Mouse (Mus musculus) liver, embryonic 13.5 days (tissue): ENCODE measurements around the gene Ikzf4. TPM values are rescaled to one million over a fixed set of nuclear protein-coding genes. Genes with fewer than 3 reads are reported as not detected.
A peak's percentile ranks its signal among the peaks of the same experiment; 100 is the strongest.
"Not testable (repeated sequence)": the region's sequence is repeated elsewhere in the genome, so short reads cannot be mapped to it uniquely, and the experiment has no call there.

Experiments
- ATAC-seq: fragments of 200-750 bp; cut with Nextera tagmentation; 2 replicates; pipeline ENCODE4 v1.8.0; 2017; ENCODE audit warnings: low read depth, mild to moderate bottlenecking, moderate number of reproducible peaks, moderate library complexity
- DNase-seq: peaks from one replicate; pipeline ENCODE4 v3.0.0; 2022
- H3K27ac ChIP-seq: fragments of 300-500 bp; sonication (generic); 2 replicates; pipeline ENCODE4 v1.5.1; 2015; ENCODE audit warnings: moderate library complexity, mild to moderate bottlenecking, inconsistent platforms
- H3K27me3 ChIP-seq: fragments of 300-500 bp; sonication (generic); 2 replicates; pipeline ENCODE4 v1.6.1; 2015; ENCODE audit warnings: mild to moderate bottlenecking, inconsistent platforms
- H3K36me3 ChIP-seq: fragments of 300-500 bp; sonication (generic); 2 replicates; pipeline ENCODE4 v1.6.1; 2015; ENCODE audit warnings: mild to moderate bottlenecking, inconsistent platforms
- H3K4me1 ChIP-seq: fragments of 300-500 bp; sonication (generic); replicated peaks from 2 replicates; pipeline ENCODE4 v1.6.1; 2015; ENCODE audit warnings: inconsistent platforms
- H3K4me2 ChIP-seq: fragments of 300-500 bp; sonication (generic); 2 replicates; pipeline ENCODE4 v1.6.1; 2015; ENCODE audit warnings: inconsistent platforms, mild to moderate bottlenecking, moderate library complexity
- H3K4me3 ChIP-seq: fragments of 300-500 bp; sonication (generic); replicated peaks from 2 replicates; pipeline ENCODE4 v1.5.1; 2015; ENCODE audit warnings: mild to moderate bottlenecking, inconsistent platforms
- H3K9ac ChIP-seq: fragments of 300-500 bp; sonication (generic); 2 replicates; pipeline ENCODE4 v1.6.1; 2015; ENCODE audit warnings: mild to moderate bottlenecking, inconsistent platforms
- H3K9me3 ChIP-seq: fragments of 300-500 bp; sonication (generic); replicated peaks from 2 replicates; pipeline ENCODE4 v1.6.1; 2016; ENCODE audit warnings: inconsistent platforms
- WGBS: fragments of 180-500 bp; shearing (Covaris S2); methylation state at CpG from one replicate; pipeline ENCODE4 v1.1.7; 2015; ENCODE audit not compliant: insufficient replicate concordance; 5-methylcytosine and 5-hydroxymethylcytosine counted together
- polyA plus RNA-seq: library from polyadenylated mRNA; unstranded; fragments of >200 nt; fragmentation: Nextera tagmentation; extraction: Ambion mirVana; gene quantifications from 2 replicates; pipeline ENCODE4 v1.2.1, GENCODE M21; 2015

The Ikzf4 gene
- polyA plus RNA-seq, 1 experiment from 2014 or later = 0.12 TPM

- not testable (repeated sequence) for ATAC-seq, H3K27ac ChIP-seq, H3K27me3 ChIP-seq, H3K4me2 ChIP-seq, H3K4me3 ChIP-seq, DNase-seq, H3K9me3 ChIP-seq, H3K9ac ChIP-seq
- Histone ChIP-seq H3K36me3 (peaks cover 29% of the 10 kb centered on the region), H3K4me1 (peaks cover 31% of the 10 kb centered on the region)
- 74% methylated on average over 4 of the region's 4 CpGs for WGBS
These were observed 22.6 kb downstream of the Ikzf4 start for GRCm38 (mm10) chr10:128623106-128623613.

DNA sequence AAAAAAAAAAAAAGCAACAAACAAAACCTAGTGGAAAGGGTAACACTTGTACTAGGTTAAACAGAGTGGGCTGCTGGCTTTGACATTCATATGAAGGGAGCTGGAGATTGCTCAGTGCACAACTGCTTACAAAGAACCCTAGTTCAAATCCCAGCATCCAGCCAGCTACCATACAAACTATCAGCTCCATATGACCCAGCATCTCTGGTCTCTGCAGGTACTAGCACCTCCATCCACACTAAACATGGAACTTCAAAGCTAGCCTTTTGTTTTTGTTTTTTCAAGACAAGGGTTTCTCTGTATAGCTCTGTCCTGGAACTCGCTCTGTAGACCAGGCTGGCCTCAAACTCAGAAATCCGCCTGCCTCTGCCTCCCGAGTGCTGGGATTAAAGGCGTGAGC is 23.1 kb downstream of the Ikzf4 start:
- Histone ChIP-seq H3K9ac (no peak overlapping the region), H3K4me2 (no peak overlapping the region), H3K27me3 (no peaks in the 10 kb centered on the region), H3K4me1 (peaks cover 26% of the 10 kb centered on the region), H3K27ac (no peak overlapping the region), H3K36me3 (peaks cover 29% of the 10 kb centered on the region), H3K9me3 (no peaks in the 10 kb centered on the region), H3K4me3 (no peak overlapping the region)
- WGBS = 61% methylated on average over 4 of the region's 4 CpGs
- ATAC-seq (no peak), DNase-seq (no peak)

GRCm38 (mm10) chr10:128621986-128622520 is 23.7 kb downstream of the Ikzf4 start:
- no peak overlapping the region for H3K4me3 ChIP-seq
- peaks cover 29% of the 10 kb centered on the region for H3K36me3 ChIP-seq
- H3K9me3 ChIP-seq = no peaks in the 10 kb centered on the region
- no peak for ATAC-seq
- no peak overlapping the region for H3K27ac ChIP-seq
- no peak overlapping the region for H3K4me2 ChIP-seq
- no peak overlapping the region for H3K9ac ChIP-seq
- 60% methylated on average over 3 of the region's 3 CpGs for WGBS
- H3K27me3 ChIP-seq = no peaks in the 10 kb centered on the region
- DNase-seq = no peak
- peaks cover 21% of the 10 kb centered on the region for H3K4me1 ChIP-seq

DNA sequence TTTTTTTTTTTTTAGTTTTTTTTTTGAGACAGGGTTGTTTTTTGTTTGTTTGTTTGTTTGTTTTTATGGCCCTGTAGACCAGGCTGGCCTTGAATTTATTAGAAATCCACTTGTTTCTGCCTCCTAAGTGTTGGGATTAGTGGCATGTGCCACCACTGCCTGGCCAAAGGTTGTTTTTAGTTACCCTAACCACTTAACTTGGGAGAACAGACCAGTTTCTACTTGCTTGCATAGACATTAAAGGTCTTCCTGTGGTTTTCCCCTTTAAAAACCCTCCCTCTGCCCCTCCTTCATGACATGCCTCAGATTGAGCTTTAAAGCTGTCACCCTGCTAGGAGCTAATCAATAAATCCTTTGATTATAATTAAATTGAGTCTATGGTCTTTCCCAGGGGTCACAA is 25.6 kb downstream of the Ikzf4 start:
- Histone ChIP-seq H3K4me1 (peaks cover 16% of the 10 kb centered on the region), H3K4me2 (no peak overlapping the region), H3K9ac (no peak overlapping the region), H3K27ac (no peak overlapping the region), H3K36me3 (peaks cover 26% of the 10 kb centered on the region), H3K27me3 (no peaks in the 10 kb centered on the region), H3K9me3 (no peaks in the 10 kb centered on the region), H3K4me3 (no peak overlapping the region)
- ATAC-seq (no peak), DNase-seq (no peak)

- not testable (repeated sequence) for H3K9me3 ChIP-seq, H3K27me3 ChIP-seq, H3K4me1 ChIP-seq, H3K27ac ChIP-seq, DNase-seq, H3K4me2 ChIP-seq, H3K9ac ChIP-seq, H3K4me3 ChIP-seq, ATAC-seq
- peaks cover 15% of the 10 kb centered on the region for H3K36me3 ChIP-seq
- WGBS = 71% methylated on average over 5 of the region's 5 CpGs
These were observed 26.6 kb downstream of the Ikzf4 start for GRCm38 (mm10) chr10:128619148-128619547.

- no peaks in the 10 kb centered on the region for H3K9me3 ChIP-seq
These were observed 27.2 kb downstream of the Ikzf4 start for GRCm38 (mm10) chr10:128618570-128618969.

GRCm38 (mm10) chr10:128615798-128616448 is 29.9 kb downstream of the Ikzf4 start:
- ATAC-seq, H3K27ac ChIP-seq, H3K4me2 ChIP-seq, H3K9ac ChIP-seq, H3K9me3 ChIP-seq, H3K4me1 ChIP-seq, H3K27me3 ChIP-seq, DNase-seq, H3K36me3 ChIP-seq, H3K4me3 ChIP-seq: not testable (repeated sequence)
- WGBS = 63% methylated on average over 7 of the region's 7 CpGs

More at GRCm38 (mm10) chr10:128618570-128618969, 27.2 kb downstream of the Ikzf4 start:
- peaks cover 3% of the 10 kb centered on the region for H3K4me1 ChIP-seq
- no peak overlapping the region for H3K9ac ChIP-seq
- H3K27me3 ChIP-seq = no peaks in the 10 kb centered on the region
- DNase-seq (no peak), ATAC-seq (no peak)
- no peak overlapping the region for H3K4me2 ChIP-seq
- peaks cover 9% of the 10 kb centered on the region for H3K36me3 ChIP-seq
- no peak overlapping the region for H3K4me3 ChIP-seq
- WGBS = 80% methylated on average over 1 of the region's 1 CpGs
- H3K27ac ChIP-seq = no peak overlapping the region

- no peak for DNase-seq
- H3K4me3 ChIP-seq = no peak overlapping the region
- H3K36me3 ChIP-seq = no peaks in the 10 kb centered on the region
- H3K9me3 ChIP-seq = no peaks in the 10 kb centered on the region
- H3K4me1 ChIP-seq = peaks cover 8% of the 10 kb centered on the region
- H3K27me3 ChIP-seq = no peaks in the 10 kb centered on the region
- no peak overlapping the region for H3K27ac ChIP-seq
- no peak overlapping the region for H3K9ac ChIP-seq
- 54% methylated on average over 3 of the region's 3 CpGs for WGBS
- no peak overlapping the region for H3K4me2 ChIP-seq
- no peak for ATAC-seq
These were observed 30.9 kb downstream of the Ikzf4 start for GRCm38 (mm10) chr10:128614934-128615333.

GRCm38 (mm10) chr10:128613820-128614219 is 32.0 kb downstream of the Ikzf4 start:
- ATAC-seq, DNase-seq, H3K9me3 ChIP-seq, H3K4me3 ChIP-seq, H3K4me2 ChIP-seq, H3K27me3 ChIP-seq, H3K9ac ChIP-seq, H3K27ac ChIP-seq, H3K4me1 ChIP-seq, H3K36me3 ChIP-seq: not testable (repeated sequence)
- 37% methylated on average over 4 of the region's 4 CpGs for WGBS

GRCm38 (mm10) chr10:128613154-128613440 is 32.7 kb downstream of the Ikzf4 start:
- Histone ChIP-seq H3K9me3 (no peaks in the 10 kb centered on the region), H3K4me2 (peak overlapping the region; percentile 40)

DNA sequence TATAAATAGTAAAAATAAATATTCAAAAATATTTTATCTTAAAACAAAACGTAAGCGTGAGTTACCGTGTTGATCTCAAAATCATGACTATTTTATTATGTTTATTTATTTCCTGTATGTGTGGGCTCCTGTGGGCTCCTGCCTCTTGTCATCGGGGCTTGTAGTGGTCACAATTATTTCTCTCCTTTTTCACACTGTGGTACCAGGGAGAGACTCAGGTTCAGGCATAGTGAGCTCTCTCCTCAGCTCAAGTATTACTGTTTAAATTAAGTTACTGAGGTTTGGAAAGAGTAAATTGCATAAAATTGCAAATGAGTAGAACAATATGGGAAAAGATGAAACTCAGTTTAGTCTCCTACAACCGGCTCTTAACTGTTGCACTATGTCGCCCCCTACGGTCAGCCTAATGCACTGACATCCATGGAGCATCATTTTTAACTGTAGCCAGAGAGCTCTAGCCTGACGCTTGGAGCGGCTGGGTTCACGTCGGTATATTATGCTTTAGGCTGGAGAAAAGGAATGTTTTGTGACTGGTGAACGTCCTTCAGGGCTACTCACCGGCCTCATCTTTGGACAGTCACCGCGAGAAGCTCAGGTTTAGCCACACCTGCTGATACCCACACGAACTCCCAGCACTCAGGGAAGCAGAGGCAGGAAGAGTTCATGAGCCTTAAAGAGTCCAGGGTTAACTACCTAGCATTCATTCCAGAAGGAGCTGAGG is 33.2 kb downstream of the Ikzf4 start:
- no peaks in the 10 kb centered on the region for H3K9me3 ChIP-seq
- no peaks in the 10 kb centered on the region for H3K27me3 ChIP-seq
- peak overlapping the region; percentile 40 for H3K4me2 ChIP-seq
- H3K9ac ChIP-seq = no peak overlapping the region
- ATAC-seq = peak; percentile 66
- H3K27ac ChIP-seq = no peak overlapping the region
- 0 out of 2 replicates have a peak overlapping the region, but pooled peaks have one; percentile 10 for H3K4me3 ChIP-seq
- no peaks in the 10 kb centered on the region for H3K36me3 ChIP-seq
- peak; percentile 62 for DNase-seq
- peaks cover 8% of the 10 kb centered on the region for H3K4me1 ChIP-seq
- WGBS = 10% methylated on average over 16 of the region's 16 CpGs

More at GRCm38 (mm10) chr10:128613154-128613440, 32.7 kb downstream of the Ikzf4 start:
- no peak overlapping the region for H3K9ac ChIP-seq
- H3K27me3 ChIP-seq = no peaks in the 10 kb centered on the region
- no peak overlapping the region for H3K27ac ChIP-seq
- H3K4me1 ChIP-seq = peaks cover 8% of the 10 kb centered on the region
- H3K36me3 ChIP-seq = no peaks in the 10 kb centered on the region
- DNase-seq = no peak
- WGBS = 31% methylated on average over 6 of the region's 6 CpGs
- ATAC-seq = peak; percentile 34; the same call in 1 of the 2 replicates
- H3K4me3 ChIP-seq = 0 out of 2 replicates have a peak overlapping the region, but pooled peaks have one; percentile 10
